Mouse (Mus musculus): ENCODE measurements at regions not wholly inside any gene's neighbourhood (a gene's known extent, or its start where the extent isn't known, plus 50 kb on each side); places are given as distances from the start of the nearest gene placed in this dataset.

DNA sequence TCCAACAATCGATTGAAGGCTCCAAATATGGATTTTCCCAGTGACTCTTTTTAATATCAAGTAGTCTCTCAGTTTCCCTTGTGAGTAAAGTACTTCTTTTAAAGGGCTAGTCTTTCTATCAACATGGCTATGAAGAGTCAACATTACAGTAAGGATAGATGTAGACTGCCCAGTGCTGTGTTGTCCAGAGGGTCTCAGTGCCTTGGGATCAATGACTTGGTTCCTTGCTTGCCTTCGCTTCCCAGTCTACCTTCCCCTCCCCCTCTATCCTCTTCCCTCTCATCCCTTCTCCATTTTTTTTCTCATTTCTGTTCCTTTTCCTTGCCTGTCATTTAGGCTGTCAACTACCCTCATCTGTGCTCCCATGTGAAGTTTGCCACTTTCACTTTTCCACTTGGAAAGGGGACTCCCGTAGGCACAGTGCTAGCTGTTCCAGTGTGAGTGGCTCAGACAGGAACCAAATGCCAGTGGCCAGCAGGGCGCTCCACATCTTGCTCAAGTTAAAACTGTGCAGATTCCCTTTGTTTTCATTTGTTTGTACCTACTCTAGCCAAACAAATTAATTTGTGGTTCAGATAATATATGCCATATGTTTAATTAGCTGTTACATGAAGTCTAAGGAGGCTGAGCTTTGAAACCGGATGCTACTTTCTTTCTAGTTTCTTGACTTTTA is 608.9 kb downstream of the Lmo4 start:
- DNase-seq (ENCODE audit: low spot score), result no peak

DNA sequence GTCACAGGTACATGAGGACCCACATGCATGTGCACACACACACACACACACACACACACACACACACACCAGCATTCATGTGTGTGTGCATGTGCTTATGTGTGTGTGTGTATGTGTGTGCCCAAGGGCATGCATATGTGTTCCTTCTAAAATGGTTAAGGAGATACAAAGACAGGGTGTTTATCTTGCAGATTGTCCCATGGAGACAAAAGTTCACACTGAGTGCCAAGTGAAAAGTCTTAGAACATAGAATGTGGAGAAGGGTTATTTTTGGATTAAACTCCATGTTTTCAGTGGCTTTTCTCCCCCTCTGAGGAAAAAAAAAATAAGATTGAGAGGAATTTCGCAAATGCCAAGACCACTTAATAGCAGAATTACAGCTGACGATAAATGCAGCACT is 609.9 kb downstream of the Lmo4 start:
- no peak for DNase-seq (ENCODE audit: low spot score)

DNA sequence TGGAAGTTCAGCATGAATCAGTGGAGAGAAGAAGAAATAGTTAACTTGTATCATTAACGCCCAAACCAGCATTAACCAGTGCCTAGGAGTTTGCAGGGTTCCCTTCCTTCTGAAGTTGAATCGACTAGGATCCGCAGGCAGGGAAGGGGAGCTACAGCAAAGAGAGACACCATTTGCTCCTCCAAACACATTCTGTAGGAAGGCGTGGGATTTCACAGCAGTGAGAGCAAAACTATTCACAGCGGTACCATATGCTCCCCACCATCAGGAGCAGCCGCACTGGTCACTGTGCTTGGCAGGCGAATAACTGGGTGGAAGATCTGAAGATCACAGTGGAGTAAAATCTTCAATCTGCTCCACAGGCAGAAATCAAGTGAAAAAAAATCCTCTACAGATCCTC is 610.3 kb downstream of the Lmo4 start:
- no peak for DNase-seq (ENCODE audit: low spot score)

DNA sequence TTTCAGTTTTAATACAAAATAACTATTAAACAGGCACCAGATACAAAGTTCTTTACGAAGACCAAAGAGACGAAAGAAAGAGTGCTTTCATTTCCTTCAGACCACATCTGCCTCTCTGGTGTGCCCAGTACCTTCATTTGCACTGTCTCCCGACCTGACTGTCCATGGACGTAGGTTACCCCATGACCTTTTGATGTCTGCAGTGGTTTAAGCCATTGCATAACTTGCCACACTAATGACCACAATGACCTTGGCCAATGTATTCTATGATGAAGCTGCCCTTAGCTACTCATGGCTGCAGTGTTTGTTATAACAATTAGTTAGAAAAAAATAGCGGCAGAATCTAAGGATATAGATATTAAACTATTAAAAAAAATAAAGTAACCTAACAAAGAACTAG is 618.4 kb downstream of the Lmo4 start:
- DNase-seq (ENCODE audit: low spot score), result no peak

DNA sequence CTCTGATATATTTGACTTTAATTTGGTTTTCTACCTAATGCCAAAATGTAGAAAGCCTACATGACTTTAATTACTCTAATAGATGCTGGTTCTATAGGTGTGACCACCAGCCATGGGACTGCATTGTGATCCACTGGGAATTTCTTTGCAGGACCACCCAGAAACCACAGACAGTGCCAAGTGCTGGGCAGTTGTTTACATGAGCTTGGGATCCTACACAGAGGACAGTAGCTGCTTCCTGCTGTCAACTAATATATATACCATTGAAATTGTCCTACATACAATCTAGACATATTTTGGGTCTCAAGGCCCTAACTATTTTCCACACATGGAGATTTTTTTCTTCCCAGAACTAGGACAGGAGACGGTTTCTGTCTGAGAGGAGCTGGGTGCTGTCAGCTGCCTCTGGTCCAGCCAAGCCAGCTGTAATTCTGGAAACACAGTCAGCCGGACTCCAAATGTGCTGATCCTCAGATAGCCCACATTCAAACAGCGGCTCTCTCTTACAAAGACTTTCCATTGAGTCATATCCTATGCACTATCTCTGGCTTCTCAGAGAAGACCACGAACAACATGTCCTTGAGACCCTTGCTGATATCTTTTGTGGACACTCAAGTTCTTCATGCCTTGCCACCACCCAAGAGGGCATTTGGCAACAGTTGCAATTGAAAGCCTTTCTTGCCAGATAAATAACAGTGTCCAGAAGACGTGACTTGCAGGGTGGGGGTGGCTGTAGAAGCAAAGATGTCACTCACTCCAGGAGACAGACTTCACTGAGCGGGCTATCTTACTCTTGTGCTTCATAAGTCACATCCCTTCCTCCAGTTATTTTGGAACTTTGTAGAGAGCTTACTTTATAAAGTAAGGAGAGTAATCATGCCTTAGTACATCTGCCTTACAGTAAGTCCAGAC is 620.1 kb downstream of the Lmo4 start:
- no peak for DNase-seq (ENCODE audit: low spot score)

DNA sequence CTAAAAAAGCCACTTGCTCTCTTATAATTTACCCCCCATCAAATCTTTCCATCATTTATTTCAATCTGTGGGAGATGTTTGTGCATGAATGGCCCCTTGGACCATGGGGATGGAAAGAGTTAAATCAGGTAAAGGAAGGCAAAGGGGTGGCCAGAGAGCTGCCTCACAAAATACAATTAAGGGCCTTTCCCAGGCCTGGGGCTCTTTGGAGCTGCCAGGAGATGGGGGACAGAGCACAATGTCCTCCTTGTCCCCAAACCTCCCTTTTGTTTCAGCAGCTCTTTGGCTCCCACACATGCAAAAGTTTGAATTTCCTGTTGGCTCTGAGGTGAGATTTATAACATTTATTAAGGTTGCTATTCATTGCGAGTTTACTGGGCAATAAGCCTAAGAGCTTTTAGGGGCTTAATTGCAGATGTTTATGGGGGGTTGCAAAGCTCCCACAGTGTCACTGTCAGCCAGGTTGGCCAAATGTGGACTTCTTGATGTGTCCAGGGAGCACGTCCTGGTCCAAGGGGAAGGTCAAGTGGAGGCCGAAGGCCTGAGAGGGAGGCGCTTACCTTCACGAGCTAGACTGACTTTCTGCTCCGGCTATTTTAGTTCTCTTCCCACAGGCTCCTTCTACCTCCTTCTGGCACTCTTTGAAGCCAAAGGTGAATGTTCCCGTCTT is 628.5 kb downstream of the Lmo4 start:
- no peak for DNase-seq (ENCODE audit: low spot score)

DNA sequence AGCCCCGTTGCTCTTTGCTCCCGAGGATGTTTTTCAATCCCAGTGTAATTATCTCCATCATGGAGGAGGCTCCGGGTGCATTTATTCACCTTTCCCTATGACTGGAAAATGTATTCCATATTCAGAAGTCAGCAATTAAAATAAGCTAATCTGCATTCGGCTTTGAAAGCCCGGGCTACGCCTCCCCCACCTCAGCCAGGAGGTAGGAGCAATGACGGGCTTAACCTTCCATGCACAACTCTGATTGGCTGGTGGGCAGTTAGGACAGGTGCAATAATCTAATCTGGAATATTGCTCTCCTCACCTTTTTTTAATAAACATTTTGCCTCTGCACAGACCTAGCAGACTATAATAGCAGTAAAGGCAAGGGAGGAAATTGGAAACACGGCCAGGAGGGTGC is 629.3 kb downstream of the Lmo4 start:
- no peak for DNase-seq (ENCODE audit: low spot score)

DNA sequence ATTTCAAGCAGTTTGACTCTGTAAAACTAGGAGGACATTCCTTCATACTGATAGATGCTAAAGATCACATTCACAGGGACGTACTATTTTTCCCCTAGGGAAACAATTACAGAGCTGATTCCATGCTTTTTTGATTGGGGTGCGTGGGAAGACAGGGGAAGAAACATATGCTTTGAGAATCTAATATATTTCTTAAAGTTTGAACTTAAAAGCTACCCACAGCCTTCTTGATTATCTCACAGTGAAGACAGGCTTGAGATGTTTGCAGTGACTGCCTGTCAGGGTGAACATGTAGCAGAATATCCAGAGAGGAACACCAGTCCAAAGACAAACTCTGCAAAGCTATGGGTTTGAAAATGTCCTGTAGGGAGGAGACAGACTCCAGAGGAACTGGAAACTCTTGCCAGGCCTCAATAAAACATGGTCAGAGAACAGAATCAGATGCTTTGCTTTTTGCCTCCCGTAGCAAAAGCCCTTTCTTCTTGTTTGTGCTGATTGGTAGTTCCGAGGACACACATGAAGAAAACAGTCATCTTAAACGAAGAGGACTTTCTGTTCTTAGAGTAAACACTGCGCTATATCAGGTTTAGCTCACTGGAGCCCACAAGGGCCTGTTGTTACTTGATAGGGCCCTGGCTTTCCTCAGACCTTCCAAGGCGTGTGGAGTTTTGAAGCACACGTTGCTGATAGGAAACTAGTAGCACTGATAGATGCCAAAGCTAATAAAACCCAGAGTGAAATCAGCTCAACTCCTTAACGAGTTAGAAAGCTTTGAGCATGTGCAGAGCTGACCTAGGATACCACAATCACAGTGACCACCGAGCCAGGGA is 630.8 kb downstream of the Lmo4 start:
- DNase-seq (ENCODE audit: low spot score), result no peak

DNA sequence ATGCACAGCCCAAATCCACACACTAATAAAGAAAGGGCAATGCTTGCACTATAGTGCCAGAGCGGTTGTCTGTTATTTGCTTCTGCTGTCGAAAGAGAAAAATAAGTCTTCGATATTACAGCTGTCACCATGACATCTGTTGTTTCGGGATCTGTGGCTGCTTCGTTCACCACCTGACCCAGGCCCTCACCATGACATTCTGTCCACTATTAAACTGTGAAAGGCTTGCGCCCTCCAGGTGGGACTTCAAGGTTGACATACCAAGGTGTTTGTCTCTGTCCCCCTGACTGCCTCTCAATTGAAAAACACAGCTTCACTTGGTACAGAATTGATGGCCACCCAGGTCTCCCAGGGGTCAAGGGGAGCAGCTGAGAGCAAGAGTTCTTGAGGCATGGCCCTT is 635.1 kb downstream of the Lmo4 start:
- no peak for DNase-seq (ENCODE audit: low spot score)

DNA sequence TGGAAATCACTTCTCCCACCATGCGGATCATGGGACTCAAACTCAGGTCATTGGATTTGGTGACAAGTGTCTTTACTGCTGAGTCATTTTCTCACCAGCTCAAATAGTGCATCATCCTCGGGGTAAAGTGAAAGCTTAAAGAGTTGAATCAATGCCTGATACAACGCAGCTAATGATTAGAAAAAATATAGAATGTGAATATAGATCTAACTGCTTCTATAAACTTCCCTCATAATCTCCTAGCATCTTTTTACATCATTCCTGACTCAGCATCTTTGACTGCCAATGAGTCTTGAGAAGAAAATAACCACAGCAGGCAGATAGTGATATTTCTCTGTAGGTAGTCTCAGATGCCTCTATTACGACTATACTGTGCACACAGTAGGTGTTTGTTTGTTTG is 640.0 kb downstream of the Lmo4 start:
- no peak for DNase-seq (ENCODE audit: low spot score)

DNA sequence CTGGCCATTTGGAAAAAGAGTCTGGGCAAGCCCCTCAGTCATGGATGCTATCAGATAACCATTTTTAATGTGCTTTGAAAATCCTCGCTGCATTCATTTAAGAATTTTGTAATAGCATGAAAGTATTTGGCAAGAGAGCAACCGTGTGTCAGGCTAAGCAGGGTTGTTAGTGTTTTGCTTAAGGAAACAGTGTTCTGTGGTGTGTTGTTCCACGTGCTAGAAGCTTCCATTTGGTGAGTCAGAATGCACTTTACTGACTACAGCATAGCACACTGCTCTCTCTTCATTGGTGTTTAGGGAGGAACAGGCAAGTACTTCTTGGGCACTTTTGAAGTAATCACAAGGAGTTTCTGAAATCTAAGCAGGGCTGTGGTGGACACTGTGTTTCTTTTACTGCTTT is 661.0 kb upstream of the Pkn2 start:
- no peak for DNase-seq (ENCODE audit: low spot score)

DNA sequence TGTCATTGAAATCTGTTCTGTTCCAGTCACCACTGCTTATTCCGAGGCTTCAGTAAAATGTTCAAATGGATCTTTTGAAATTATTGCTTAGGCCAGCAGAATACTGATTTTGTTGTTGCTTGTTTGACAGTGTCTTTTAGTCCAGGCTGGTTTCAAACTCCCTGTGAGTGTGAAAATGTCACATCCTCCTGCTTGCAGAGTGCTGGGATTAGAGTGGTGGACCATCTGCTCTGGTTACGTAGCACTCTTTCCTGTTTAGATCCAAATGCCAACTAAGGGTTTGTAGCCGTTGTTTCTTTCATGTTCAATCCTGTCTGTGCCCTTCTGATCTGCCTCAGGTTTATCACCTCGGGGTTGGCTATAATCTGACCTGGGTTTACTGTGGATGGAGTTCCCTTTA is 646.2 kb upstream of the Pkn2 start:
- no peak for DNase-seq (ENCODE audit: low spot score)

DNA sequence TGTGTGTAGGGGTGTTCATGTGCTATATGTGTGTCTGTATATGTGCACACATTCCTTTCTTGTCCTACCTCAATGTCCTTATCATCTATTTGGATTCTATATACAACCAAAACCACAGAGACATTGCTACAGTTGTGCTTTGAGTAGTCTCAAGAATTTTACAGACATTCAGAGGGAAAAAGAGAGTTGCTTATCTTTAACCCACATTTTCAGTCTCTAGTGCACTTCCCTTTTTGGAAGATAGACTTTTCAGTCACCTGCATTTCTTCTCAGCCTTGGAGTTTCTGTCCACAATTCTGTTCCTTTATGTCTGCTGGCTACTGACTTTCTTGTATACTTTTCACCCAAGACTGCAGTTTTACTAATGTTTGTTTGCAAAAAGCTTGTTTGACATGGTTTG is 645.5 kb upstream of the Pkn2 start:
- no peak for DNase-seq (ENCODE audit: low spot score)

DNA sequence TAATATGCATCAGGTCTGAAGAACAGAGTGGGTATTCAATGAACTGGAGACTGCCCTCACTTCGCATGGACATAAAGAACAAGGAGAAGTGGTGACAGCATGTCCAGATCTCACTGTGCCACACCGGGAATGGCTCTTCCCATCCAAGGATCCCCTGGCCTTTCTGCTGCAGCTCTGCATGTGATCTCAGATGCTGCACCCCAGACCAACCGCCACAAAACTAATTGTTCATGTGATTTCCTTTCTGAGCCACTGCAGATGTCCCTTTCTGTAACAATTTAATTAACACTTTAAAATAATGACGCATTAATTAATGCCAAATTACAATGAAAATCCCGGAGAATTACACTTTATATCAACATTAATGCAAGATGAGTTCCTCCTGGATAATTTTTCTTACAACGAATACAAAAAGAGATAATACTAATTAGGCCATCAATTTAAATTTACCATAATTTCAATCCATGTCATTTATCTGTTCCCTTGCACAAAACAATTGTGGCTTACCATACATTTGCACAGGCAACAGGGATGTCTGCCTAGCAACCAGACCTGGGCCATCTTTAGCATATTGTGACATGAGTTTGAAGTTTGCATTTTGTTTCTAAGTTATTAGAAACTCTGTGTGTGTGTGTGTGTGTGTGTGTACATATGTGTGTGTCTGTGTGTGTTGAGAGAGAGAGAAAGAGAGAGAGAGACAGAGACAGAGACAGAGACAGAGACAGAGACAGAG is 630.9 kb upstream of the Pkn2 start:
- DNase-seq (ENCODE audit: low spot score), result no peak

DNA sequence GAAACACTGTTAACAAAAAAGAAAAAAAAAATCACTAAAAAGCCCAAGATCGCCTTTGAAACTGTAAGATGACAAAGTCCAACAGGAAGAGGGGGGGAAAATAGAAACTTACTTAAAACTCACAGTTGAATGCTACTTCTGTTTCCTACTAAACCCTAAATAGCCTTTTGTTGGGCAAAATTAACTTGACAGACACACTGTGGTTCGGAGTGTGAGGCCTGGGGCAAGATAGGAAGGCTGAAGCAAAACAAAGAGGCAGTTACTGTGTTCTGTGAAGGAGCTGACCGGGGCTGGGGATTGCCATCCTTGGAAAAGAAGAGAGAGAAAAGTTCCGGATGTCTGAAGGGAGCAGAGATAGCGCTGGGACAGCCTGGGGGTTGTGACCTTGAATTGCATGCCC is 627.7 kb upstream of the Pkn2 start:
- no peak for DNase-seq (ENCODE audit: low spot score)

DNA sequence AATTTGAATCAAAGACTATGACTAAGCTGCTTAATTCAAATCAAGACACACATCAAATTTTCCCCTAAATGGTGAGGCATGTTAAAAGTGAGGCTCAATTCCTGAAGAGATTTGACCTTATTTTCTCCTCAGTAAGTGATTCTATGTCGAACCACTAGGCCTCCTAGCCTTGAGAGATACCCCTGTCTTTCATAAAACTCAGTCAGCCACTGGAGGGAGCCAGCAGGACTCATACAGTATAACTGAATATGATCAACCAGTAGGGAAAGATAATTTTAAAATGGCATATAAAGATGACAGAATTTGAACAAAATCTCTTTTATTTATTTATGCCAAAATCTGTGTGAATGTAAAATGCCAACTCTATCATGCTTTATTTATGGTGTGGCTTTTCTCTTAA is 626.5 kb upstream of the Pkn2 start:
- DNase-seq (ENCODE audit: low spot score), result peak; percentile 38

DNA sequence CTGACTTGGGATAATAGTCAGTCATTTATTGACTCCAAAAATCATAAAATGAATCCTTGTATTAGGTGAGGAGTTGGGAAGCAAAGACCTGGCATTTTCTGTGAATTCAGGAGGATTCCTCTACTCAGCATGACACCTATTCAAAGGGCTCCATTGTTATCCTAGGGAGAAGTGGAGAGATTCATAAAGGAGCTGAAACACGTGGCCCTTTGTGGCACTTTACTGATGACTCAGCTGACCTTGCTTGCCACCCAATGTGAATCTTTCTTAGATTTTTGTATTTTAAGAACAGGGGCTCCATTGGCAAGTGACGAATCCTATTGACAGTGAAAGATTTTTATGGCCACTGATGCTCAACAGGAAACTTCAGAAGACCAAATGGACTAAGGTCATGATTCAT is 619.2 kb upstream of the Pkn2 start:
- no peak for DNase-seq (ENCODE audit: low spot score)

DNA sequence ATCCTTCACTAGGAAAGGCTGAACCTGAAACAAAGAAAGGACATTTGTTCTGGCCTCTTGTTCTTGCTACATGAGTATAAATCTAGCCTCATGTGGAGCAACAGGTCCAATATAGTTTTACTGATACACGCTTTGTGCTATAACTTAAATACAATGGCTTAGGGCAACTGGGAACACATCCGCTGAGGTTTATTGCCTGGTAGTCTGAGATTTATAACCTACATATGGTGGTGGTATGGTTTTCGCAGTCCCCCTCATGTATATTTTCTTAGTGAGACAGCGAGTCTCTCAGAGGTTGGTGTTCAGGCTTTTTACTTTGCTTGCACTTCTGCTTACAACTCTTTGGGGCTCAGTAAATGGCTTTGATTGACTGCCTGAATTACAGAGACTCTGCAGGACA is 613.6 kb upstream of the Pkn2 start:
- DNase-seq (ENCODE audit: low spot score), result no peak

DNA sequence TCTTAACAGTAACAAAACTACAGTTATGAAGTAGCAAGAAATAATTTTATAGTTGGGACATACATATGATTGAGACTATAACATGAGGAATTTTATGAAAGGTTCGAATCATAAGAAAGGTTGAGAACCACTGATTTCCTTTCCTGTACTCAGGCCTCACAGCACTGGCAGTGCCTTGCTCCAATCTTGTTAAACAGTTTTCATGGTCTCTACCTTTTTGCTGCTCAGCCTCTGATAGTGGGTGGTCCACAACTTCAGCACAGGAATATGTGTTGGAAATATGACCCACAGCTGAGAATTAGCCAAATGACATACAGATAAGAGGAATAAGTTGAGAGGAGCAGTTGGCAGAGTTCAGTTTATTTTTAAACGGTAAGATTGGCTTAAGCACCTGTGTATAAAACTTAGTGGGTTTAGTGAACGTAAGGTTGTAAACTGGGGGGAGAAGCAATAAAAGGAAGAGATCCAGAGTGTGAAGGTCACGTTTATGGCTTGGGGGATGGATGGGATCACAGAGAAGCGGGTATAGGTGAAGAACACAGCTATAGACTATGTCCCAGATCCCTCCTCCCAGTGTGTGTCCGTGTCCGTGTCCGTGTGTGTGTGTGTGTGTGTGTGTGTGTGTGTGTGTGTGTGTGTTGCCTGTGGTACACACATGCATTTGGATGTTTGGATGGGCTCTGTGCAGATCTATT is 596.3 kb upstream of the Pkn2 start:
- DNase-seq (ENCODE audit: low spot score), result no peak

DNA sequence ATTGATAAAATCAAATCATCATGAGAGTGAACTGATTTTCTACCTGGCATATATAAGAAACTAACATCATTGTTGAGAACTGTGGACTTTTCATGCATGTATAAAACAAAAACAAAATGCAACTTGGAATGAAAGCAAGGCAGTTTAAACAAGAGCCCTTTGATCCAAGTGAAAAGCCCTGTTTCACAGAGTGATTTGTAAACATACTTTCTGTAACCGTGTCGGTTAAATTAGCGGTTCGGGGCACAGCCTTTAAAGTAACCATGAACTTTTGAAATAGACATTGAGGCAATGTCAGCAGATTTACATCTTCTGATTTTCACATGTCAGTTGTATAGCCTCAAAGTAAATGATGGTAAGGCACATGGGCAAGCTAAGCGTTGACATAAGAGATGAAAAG is 593.7 kb upstream of the Pkn2 start:
- no peak for DNase-seq (ENCODE audit: low spot score)
